ENCODE assay signal across 8 mouse cellular contexts in the genomic region with DNA sequence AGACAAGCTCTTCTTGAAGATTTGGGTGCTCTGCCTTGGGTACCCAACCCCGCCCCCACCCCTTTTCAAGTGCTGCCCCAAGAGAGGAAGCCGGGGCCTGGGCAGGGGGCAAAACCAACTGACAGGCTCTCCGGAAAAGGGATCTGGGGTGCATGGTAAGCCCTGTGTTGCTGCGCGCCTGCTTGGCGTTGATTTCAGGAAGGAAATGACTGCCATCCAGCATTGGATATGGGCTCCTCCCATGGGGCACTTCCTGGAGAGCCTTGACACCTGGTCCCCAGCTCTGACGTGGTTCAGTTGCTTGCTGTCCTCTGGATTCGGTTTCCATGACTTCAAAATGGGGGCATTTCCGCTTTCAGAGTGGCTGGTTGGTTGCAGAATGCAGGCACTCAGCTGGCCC. TPM values are rescaled to one million over a fixed set of nuclear protein-coding genes. Genes with fewer than 3 reads are reported as not detected.
A peak's percentile ranks its signal among the peaks of the same experiment; 100 is the strongest.
DNase-seq lines count a peak whose midpoint lies in the region; ATAC-seq lines count a peak whose summit lies in the region.

No protein-coding gene starts in this region.

- 14% methylated on average over 9 of the region's 9 CpGs for WGBS in embryonic facial prominence, embryonic 14.5 days
- WGBS in kidney, embryonic 15.5 days = 36% methylated on average over 9 of the region's 9 CpGs
- WGBS in midbrain, embryonic 12.5 days = 50% methylated on average over 9 of the region's 9 CpGs

- peaks cover 17% of the 10 kb centered on the region for H3K4me1 ChIP-seq in embryonic facial prominence, embryonic 14.5 days (ENCODE audit: control insufficient read depth, insufficient read depth, low read length)
- H3K4me1 ChIP-seq in kidney, embryonic 15.5 days = peaks cover 20% of the 10 kb centered on the region
- peaks cover 22% of the 10 kb centered on the region for H3K4me1 ChIP-seq in midbrain, embryonic 12.5 days

- H3K4me3 ChIP-seq in embryonic facial prominence, embryonic 14.5 days (ENCODE audit: low read depth, low read length) = 0 out of 2 replicates have a peak overlapping the region, but pooled peaks have one; percentile 8
- H3K4me3 ChIP-seq in kidney, embryonic 15.5 days (replicated peaks) = peak overlapping the region; percentile 26; the same call in 1 of the 2 replicates
- no peak overlapping the region for H3K4me3 ChIP-seq in midbrain, embryonic 12.5 days

- peak overlapping the region; percentile 86 for H3K27ac ChIP-seq in embryonic facial prominence, embryonic 14.5 days (replicated peaks; ENCODE audit: low read depth, low read length)
- H3K27ac ChIP-seq in kidney, embryonic 15.5 days = peak overlapping the region; percentile 72
- peak overlapping the region; percentile 56 for H3K27ac ChIP-seq in midbrain, embryonic 12.5 days (replicated peaks)

- peak overlapping the region; percentile 40; the same call in 1 of the 2 replicates for H3K9ac ChIP-seq in embryonic facial prominence, embryonic 14.5 days (ENCODE audit: low read depth, low read length)
- H3K9ac ChIP-seq in kidney, embryonic 15.5 days = no peak overlapping the region
- H3K9ac ChIP-seq in midbrain, embryonic 12.5 days (replicated peaks) = no peak overlapping the region

- peak; percentile 71 for ATAC-seq in embryonic facial prominence, embryonic 14.5 days (ENCODE audit: low read depth)
- ATAC-seq in kidney, embryonic 15.5 days (replicated peaks; ENCODE audit: low FRiP score) = peak; percentile 62; the same call in 1 of the 2 replicates
- ATAC-seq in midbrain, embryonic 12.5 days (ENCODE audit: low FRiP score, low read depth) = no peak

- H3K9me3 ChIP-seq in embryonic facial prominence, embryonic 14.5 days (ENCODE audit: control insufficient read depth, low read length) = no peaks in the 10 kb centered on the region
- H3K9me3 ChIP-seq in kidney, embryonic 15.5 days (replicated peaks) = no peaks in the 10 kb centered on the region
- no peaks in the 10 kb centered on the region for H3K9me3 ChIP-seq in midbrain, embryonic 12.5 days

- no peaks in the 10 kb centered on the region for H3K36me3 ChIP-seq in embryonic facial prominence, embryonic 14.5 days (ENCODE audit: control insufficient read depth, insufficient read depth, low read length)
- H3K36me3 ChIP-seq in kidney, embryonic 15.5 days = no peaks in the 10 kb centered on the region
- no peaks in the 10 kb centered on the region for H3K36me3 ChIP-seq in midbrain, embryonic 12.5 days

- peak overlapping the region; percentile 46 for H3K4me2 ChIP-seq in embryonic facial prominence, embryonic 14.5 days (ENCODE audit: low read depth, low read length)
- H3K4me2 ChIP-seq in kidney, embryonic 15.5 days = peak overlapping the region; percentile 54
- H3K4me2 ChIP-seq in midbrain, embryonic 12.5 days (replicated peaks) = no peak overlapping the region

- no peaks in the 10 kb centered on the region for H3K27me3 ChIP-seq in embryonic facial prominence, embryonic 14.5 days (replicated peaks; ENCODE audit: control insufficient read depth, insufficient read depth, low read length)
- H3K27me3 ChIP-seq in kidney, embryonic 15.5 days = no peaks in the 10 kb centered on the region
- H3K27me3 ChIP-seq in midbrain, embryonic 12.5 days = 0 out of 2 replicates have a peak, but pooled peaks cover 3% of the 10 kb centered on the region

- peak; percentile 24 for DNase-seq in adrenal gland, postnatal 10 days
- DNase-seq in adrenal gland, postnatal 25 days = no peak
- peak; percentile 77 for DNase-seq in embryonic facial prominence, embryonic 14.5 days (ENCODE audit: low spot score)
- no peak for DNase-seq in c-Kit-positive CD71-positive TER-119-positive erythroid progenitor cells, embryonic 14.5 days (ENCODE audit: low spot score)
- DNase-seq in Muller cell, postnatal 12 days (ENCODE audit: inconsistent ontology term) = no peak
- DNase-seq in frontal cortex, postnatal 25 days (ENCODE audit: low spot score in 2 of 2) = no peak

RNA-seq across cellular contexts. Expression of a gene that starts 13.5 kb away (rescaled TPM):
- 1 to 10 TPM; 2.1 to 2.7 TPM for total RNA-seq in adrenal gland, postnatal 10 days (2021)
- 2.4 and 3.1 TPM in 2 replicates for total RNA-seq in adrenal gland, postnatal 25 days (2021)
- polyA plus RNA-seq in embryonic facial prominence, embryonic 14.5 days (2014; fragmentation: Nextera tagmentation; extraction: Ambion mirVana) = 21.6 and 21.7 TPM in 2 replicates
- 1.7 and 2.0 TPM in 2 replicates for polyA plus RNA-seq in kidney, embryonic 15.5 days (2015; fragmentation: Nextera tagmentation; extraction: Ambion mirVana)
- 12.2 and 14.6 TPM in 2 replicates for polyA plus RNA-seq in midbrain, embryonic 12.5 days (2016; fragmentation: Nextera tagmentation; extraction: Ambion mirVana)

Comparison
In these comparisons a context has a peak if more than half of its experiments do, and no peak if none do; other contexts are left out.
1. DNase-seq: peak in adrenal gland, postnatal 10 days (single experiment) and embryonic facial prominence, embryonic 14.5 days (single experiment); none in adrenal gland, postnatal 25 days (single experiment), c-Kit-positive CD71-positive TER-119-positive erythroid progenitor cells, embryonic 14.5 days (single experiment), Muller cell, postnatal 12 days (single experiment) and frontal cortex, postnatal 25 days (0 of 2).
2. Peak in every context shown above with its lines, with median percentiles within 50 percentile points of each other: H3K27ac ChIP-seq.